Mouse (Mus musculus) liver, embryonic 13.5 days (tissue): ENCODE data around the gene Maml2. TPM values are rescaled to one million over a fixed set of nuclear protein-coding genes. Genes with fewer than 3 reads are reported as not detected.

ENCODE experiments used
- ATAC-seq: fragments of 200-750 bp; cut with Nextera tagmentation; 2 replicates; pipeline ENCODE4 v1.8.0; 2017; ENCODE audit warnings: low read depth, mild to moderate bottlenecking, moderate number of reproducible peaks, moderate library complexity
- DNase-seq: peaks from one replicate; pipeline ENCODE4 v3.0.0; 2022
- H3K27ac ChIP-seq: fragments of 300-500 bp; sonication (generic); 2 replicates; pipeline ENCODE4 v1.5.1; 2015; ENCODE audit warnings: moderate library complexity, mild to moderate bottlenecking, inconsistent platforms
- H3K27me3 ChIP-seq: fragments of 300-500 bp; sonication (generic); 2 replicates; pipeline ENCODE4 v1.6.1; 2015; ENCODE audit warnings: mild to moderate bottlenecking, inconsistent platforms
- H3K36me3 ChIP-seq: fragments of 300-500 bp; sonication (generic); 2 replicates; pipeline ENCODE4 v1.6.1; 2015; ENCODE audit warnings: mild to moderate bottlenecking, inconsistent platforms
- H3K4me1 ChIP-seq: fragments of 300-500 bp; sonication (generic); replicated peaks from 2 replicates; pipeline ENCODE4 v1.6.1; 2015; ENCODE audit warnings: inconsistent platforms
- H3K4me2 ChIP-seq: fragments of 300-500 bp; sonication (generic); 2 replicates; pipeline ENCODE4 v1.6.1; 2015; ENCODE audit warnings: inconsistent platforms, mild to moderate bottlenecking, moderate library complexity
- H3K4me3 ChIP-seq: fragments of 300-500 bp; sonication (generic); replicated peaks from 2 replicates; pipeline ENCODE4 v1.5.1; 2015; ENCODE audit warnings: mild to moderate bottlenecking, inconsistent platforms
- H3K9ac ChIP-seq: fragments of 300-500 bp; sonication (generic); 2 replicates; pipeline ENCODE4 v1.6.1; 2015; ENCODE audit warnings: mild to moderate bottlenecking, inconsistent platforms
- H3K9me3 ChIP-seq: fragments of 300-500 bp; sonication (generic); replicated peaks from 2 replicates; pipeline ENCODE4 v1.6.1; 2016; ENCODE audit warnings: inconsistent platforms
- WGBS: fragments of 180-500 bp; shearing (Covaris S2); methylation state at CpG from one replicate; pipeline ENCODE4 v1.1.7; 2015; ENCODE audit not compliant: insufficient replicate concordance; 5-methylcytosine and 5-hydroxymethylcytosine counted together
- polyA plus RNA-seq: library from polyadenylated mRNA; unstranded; fragments of >200 nt; fragmentation: Nextera tagmentation; extraction: Ambion mirVana; gene quantifications from 2 replicates; pipeline ENCODE4 v1.2.1, GENCODE M21; 2015

The Maml2 gene
- polyA plus RNA-seq, 1 experiment from 2014 or later: 1.0 TPM

GRCm38 (mm10) chr9:13522061-13522820 lies 224.5 kb downstream of the Maml2 start:
- Histone ChIP-seq H3K27me3 (no peaks in the 10 kb centered on the region), H3K4me2 (no peak overlapping the region), H3K36me3 (no peaks in the 10 kb centered on the region), H3K27ac (no peak overlapping the region), H3K9me3 (no peaks in the 10 kb centered on the region), H3K4me3 (no peak overlapping the region), H3K9ac (no peak overlapping the region), H3K4me1 (peaks cover 11% of the 10 kb centered on the region; the same call in 1 of the 2 replicates)
- ATAC-seq: no peak
- no peak for DNase-seq
- 69% methylated on average over 9 of the region's 9 CpGs for WGBS

- H3K9me3 ChIP-seq: no peaks in the 10 kb centered on the region
- H3K4me1 ChIP-seq: peaks cover 6% of the 10 kb centered on the region; the same call in 1 of the 2 replicates
- WGBS: 33% methylated on average over 3 of the region's 3 CpGs
- no peaks in the 10 kb centered on the region for H3K36me3 ChIP-seq
- H3K27ac ChIP-seq: no peak overlapping the region
- no peak for DNase-seq
- H3K9ac ChIP-seq: no peak overlapping the region
- no peak overlapping the region for H3K4me3 ChIP-seq
- no peak overlapping the region for H3K4me2 ChIP-seq
- no peak for ATAC-seq
- no peaks in the 10 kb centered on the region for H3K27me3 ChIP-seq
These were observed 225.3 kb downstream of the Maml2 start for GRCm38 (mm10) chr9:13523046-13523445.

GRCm38 (mm10) chr9:13525075-13525474 lies 227.3 kb downstream of the Maml2 start:
- DNase-seq (no peak), ATAC-seq (no peak)
- no peaks in the 10 kb centered on the region for H3K4me1 ChIP-seq
- WGBS: 49% methylated on average over 1 of the region's 1 CpGs
- no peak overlapping the region for H3K27ac ChIP-seq
- no peaks in the 10 kb centered on the region for H3K9me3 ChIP-seq
- H3K4me2 ChIP-seq: no peak overlapping the region
- no peaks in the 10 kb centered on the region for H3K36me3 ChIP-seq
- no peak overlapping the region for H3K9ac ChIP-seq
- no peak overlapping the region for H3K4me3 ChIP-seq
- no peaks in the 10 kb centered on the region for H3K27me3 ChIP-seq

GRCm38 (mm10) chr9:13525561-13526255 lies 228.0 kb downstream of the Maml2 start:
- no peaks in the 10 kb centered on the region for H3K27me3 ChIP-seq
- no peak overlapping the region for H3K9ac ChIP-seq
- no peak overlapping the region for H3K4me2 ChIP-seq
- WGBS: 59% methylated on average over 5 of the region's 5 CpGs
- H3K36me3 ChIP-seq: no peaks in the 10 kb centered on the region
- H3K4me1 ChIP-seq: no peaks in the 10 kb centered on the region
- H3K4me3 ChIP-seq: no peak overlapping the region
- ATAC-seq (no peak), DNase-seq (no peak)
- H3K27ac ChIP-seq: no peak overlapping the region
- H3K9me3 ChIP-seq: no peaks in the 10 kb centered on the region

- no peaks in the 10 kb centered on the region for H3K4me1 ChIP-seq
- no peak for DNase-seq
- 42% methylated on average over 4 of the region's 4 CpGs for WGBS
- no peaks in the 10 kb centered on the region for H3K36me3 ChIP-seq
- H3K4me2 ChIP-seq: no peak overlapping the region
- ATAC-seq: no peak
- no peak overlapping the region for H3K27ac ChIP-seq
- H3K9me3 ChIP-seq: 0 out of 2 replicates have a peak, but pooled peaks cover 3% of the 10 kb centered on the region
- H3K4me3 ChIP-seq: no peak overlapping the region
- no peaks in the 10 kb centered on the region for H3K27me3 ChIP-seq
- no peak overlapping the region for H3K9ac ChIP-seq
These were observed 232.8 kb downstream of the Maml2 start for GRCm38 (mm10) chr9:13530575-13530974.

- peaks cover 17% of the 10 kb centered on the region for H3K4me1 ChIP-seq
- H3K9me3 ChIP-seq: 0 out of 2 replicates have a peak, but pooled peaks cover 3% of the 10 kb centered on the region
- H3K27me3 ChIP-seq: no peaks in the 10 kb centered on the region
- no peak overlapping the region for H3K27ac ChIP-seq
- no peaks in the 10 kb centered on the region for H3K36me3 ChIP-seq
- H3K9ac ChIP-seq: no peak overlapping the region
- ATAC-seq (no peak), DNase-seq (no peak)
- WGBS: 65% methylated on average over 11 of the region's 11 CpGs
- no peak overlapping the region for H3K4me3 ChIP-seq
- no peak overlapping the region for H3K4me2 ChIP-seq
These were observed 235.4 kb downstream of the Maml2 start for GRCm38 (mm10) chr9:13533076-13533707.

GRCm38 (mm10) chr9:13535803-13536202 lies 238.0 kb downstream of the Maml2 start:
- Histone ChIP-seq H3K27me3 (no peaks in the 10 kb centered on the region), H3K36me3 (no peaks in the 10 kb centered on the region), H3K4me1 (peaks cover 17% of the 10 kb centered on the region), H3K4me3 (no peak overlapping the region), H3K27ac (no peak overlapping the region), H3K9me3 (0 out of 2 replicates have a peak, but pooled peaks cover 3% of the 10 kb centered on the region), H3K4me2 (no peak overlapping the region), H3K9ac (no peak overlapping the region)
- no peak for DNase-seq
- WGBS: 31% methylated on average over 5 of the region's 5 CpGs
- no peak for ATAC-seq

GRCm38 (mm10) chr9:13536419-13537261 lies 238.9 kb downstream of the Maml2 start:
- peak; percentile 26 for DNase-seq
- Histone ChIP-seq H3K9me3 (0 out of 2 replicates have a peak, but pooled peaks cover 3% of the 10 kb centered on the region), H3K4me1 (peaks cover 17% of the 10 kb centered on the region), H3K27ac (peak overlapping the region; percentile 48; the same call in 1 of the 2 replicates), H3K9ac (no peak overlapping the region), H3K4me3 (no peak overlapping the region), H3K27me3 (no peaks in the 10 kb centered on the region), H3K36me3 (no peaks in the 10 kb centered on the region), H3K4me2 (peak overlapping the region; percentile 36)
- peak; percentile 64; the same call in 1 of the 2 replicates for ATAC-seq
- WGBS: 14% methylated on average over 12 of the region's 12 CpGs

GRCm38 (mm10) chr9:13538200-13538599 lies 240.4 kb downstream of the Maml2 start:
- Histone ChIP-seq H3K27me3 (no peaks in the 10 kb centered on the region), H3K4me1 (peaks cover 17% of the 10 kb centered on the region), H3K27ac (no peak overlapping the region), H3K36me3 (no peaks in the 10 kb centered on the region), H3K9me3 (0 out of 2 replicates have a peak, but pooled peaks cover 3% of the 10 kb centered on the region), H3K9ac (no peak overlapping the region), H3K4me3 (no peak overlapping the region), H3K4me2 (no peak overlapping the region)
- ATAC-seq (no peak), DNase-seq (no peak)
- 54% methylated on average over 7 of the region's 7 CpGs for WGBS

GRCm38 (mm10) chr9:13539535-13539934 lies 241.8 kb downstream of the Maml2 start:
- no peak for DNase-seq
- 75% methylated on average over 4 of the region's 4 CpGs for WGBS
- H3K4me2 ChIP-seq: no peak overlapping the region
- ATAC-seq: no peak
- H3K4me3 ChIP-seq: no peak overlapping the region
- H3K9me3 ChIP-seq: no peaks in the 10 kb centered on the region
- no peaks in the 10 kb centered on the region for H3K36me3 ChIP-seq
- no peak overlapping the region for H3K9ac ChIP-seq
- H3K27ac ChIP-seq: no peak overlapping the region
- peaks cover 17% of the 10 kb centered on the region for H3K4me1 ChIP-seq
- no peaks in the 10 kb centered on the region for H3K27me3 ChIP-seq
